12 mouse cellular contexts compared by ENCODE assay signal in the genomic region with DNA sequence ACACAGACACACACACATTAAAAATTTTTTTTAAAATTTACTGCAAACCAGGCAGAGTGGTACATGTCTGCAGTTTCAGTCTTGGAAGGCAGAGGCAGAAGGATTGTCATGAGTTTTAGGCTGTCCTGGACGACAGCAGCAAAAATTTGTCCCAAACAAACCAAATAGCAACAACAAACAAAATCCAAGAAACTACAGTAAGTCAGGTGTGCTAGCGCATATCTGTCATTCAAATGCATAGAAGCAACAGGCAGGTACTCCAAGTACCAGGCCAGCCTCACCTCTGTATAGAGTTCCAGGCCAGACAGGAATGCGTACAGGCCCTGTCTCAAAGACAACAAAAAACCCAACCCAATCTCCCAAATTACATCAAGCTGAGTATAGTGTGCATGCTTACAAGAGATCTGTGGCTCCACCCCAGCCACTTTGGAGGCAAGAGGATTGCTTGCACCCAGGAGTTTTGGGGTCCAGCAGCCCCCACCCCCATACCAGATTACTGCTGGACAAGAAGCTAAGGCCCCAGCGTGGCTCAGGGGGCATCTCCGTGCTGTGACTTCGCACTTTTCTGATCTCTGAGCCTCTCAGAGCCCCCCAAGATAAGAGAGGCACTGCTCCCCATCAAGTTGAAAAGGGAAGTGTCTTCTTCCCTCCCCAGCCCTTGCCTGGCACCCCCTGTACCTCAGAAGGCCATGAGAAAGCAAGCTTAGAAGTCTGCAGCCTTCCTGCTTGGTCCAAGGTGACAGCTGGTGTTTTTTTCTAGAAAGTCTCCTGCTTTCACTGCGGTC. TPM values are rescaled to one million over a fixed set of nuclear protein-coding genes. Genes with fewer than 3 reads are reported as not detected.
DNase-seq lines count a peak whose midpoint lies in the region; ATAC-seq and TF ChIP-seq lines count a peak whose summit lies in the region.
"Had no signal": no experiment of that assay in that cellular context is flagged by ENCODE, and none has a peak within 500 bp of the region (broad histone marks: within the 10 kb centered on the region; RNA-seq: fewer than 3 reads in every experiment).

No protein-coding gene starts in this region.

- peaks cover 30% of the 10 kb centered on the region for H3K4me1 ChIP-seq in lung, embryonic 15.5 days
- H3K4me1 ChIP-seq in limb, embryonic 15.5 days = peaks cover 39% of the 10 kb centered on the region

- no peaks in the 10 kb centered on the region for H3K27me3 ChIP-seq in lung, embryonic 15.5 days
- no peaks in the 10 kb centered on the region for H3K27me3 ChIP-seq in limb, embryonic 15.5 days
- H3K27me3 ChIP-seq: neural tube, embryonic 12.5 days had no signal

- intact Hi-C loops in gastrocnemius, adult 2 months (cut with DNase I) = no loop called here

- no peak for DNase-seq in gastrocnemius, adult 2 months
- no peak for DNase-seq in gastrocnemius, postnatal 4 days (ENCODE audit: low spot score in 2 of 2)
- DNase-seq in lung, postnatal 4 days = no peak
- DNase-seq in ZHBTc4 (ENCODE audit: low read depth, low spot score) = peak; percentile 60
- DNase-seq in frontal cortex, postnatal 25 days (ENCODE audit: low spot score in 2 of 2) = no peak
- no peak for DNase-seq in kidney, postnatal 14 days
- DNase-seq: adrenal gland, adult 2 months; cerebellum, postnatal 14 days had no signal

- peak overlapping the region; percentile 99 for H3K27ac ChIP-seq in gastrocnemius, adult 2 months
- H3K27ac ChIP-seq in lung, embryonic 15.5 days = peak overlapping the region; percentile 36; the same call in 1 of the 2 replicates
- H3K27ac ChIP-seq in limb, embryonic 15.5 days = peak overlapping the region; percentile 72
- H3K27ac ChIP-seq: neural tube, embryonic 12.5 days had no signal

- H3K4me3 ChIP-seq in gastrocnemius, adult 2 months = no peak overlapping the region
- H3K4me3 ChIP-seq in lung, embryonic 15.5 days = no peak overlapping the region
- H3K4me3 ChIP-seq in limb, embryonic 15.5 days = no peak overlapping the region
- H3K4me3 ChIP-seq: neural tube, embryonic 12.5 days had no signal

- peaks cover 41% of the 10 kb centered on the region for H3K36me3 ChIP-seq in lung, embryonic 15.5 days
- H3K36me3 ChIP-seq in limb, embryonic 15.5 days = peaks cover 68% of the 10 kb centered on the region

- H3K9me3 ChIP-seq in lung, embryonic 15.5 days = no peaks in the 10 kb centered on the region
- H3K9me3 ChIP-seq in limb, embryonic 15.5 days = no peaks in the 10 kb centered on the region
- H3K9me3 ChIP-seq: neural tube, embryonic 12.5 days had no signal

- no peak overlapping the region for H3K9ac ChIP-seq in lung, embryonic 15.5 days
- no peak overlapping the region for H3K9ac ChIP-seq in limb, embryonic 15.5 days
- H3K9ac ChIP-seq: lung, embryonic 14.5 days; neural tube, embryonic 12.5 days had no signal

- no peak for ATAC-seq in lung, embryonic 15.5 days (ENCODE audit: borderline replicate concordance, extremely low read depth, low FRiP score, low TSS enrichment)
- no peak for ATAC-seq in limb, embryonic 15.5 days (ENCODE audit: insufficient number of reproducible peaks, low FRiP score, low TSS enrichment, low read depth)

- no peak overlapping the region for H3K4me2 ChIP-seq in lung, embryonic 15.5 days
- H3K4me2 ChIP-seq in limb, embryonic 15.5 days = no peak overlapping the region
- H3K4me2 ChIP-seq: lung, embryonic 14.5 days; neural tube, embryonic 12.5 days had no signal

- TF ChIP-seq CTCF in gastrocnemius, adult 2 months (IDR thresholded peaks at IDR 0.05) = no peak

- 74% methylated on average over 7 of the region's 7 CpGs for whole genome bisulfite sequencing in lung, embryonic 15.5 days
- 78% methylated on average over 7 of the region's 7 CpGs for WGBS in limb, embryonic 15.5 days

RNA-seq across cellular contexts. Expression of gene Gapdh, which starts 6.3 kb away (rescaled TPM):
- total RNA-seq in gastrocnemius, adult 2 months (2021) = over 10,000 TPM in 1 of 2 experiments, 1,000 to 10,000 TPM in 1; 9,742 to 11,894 TPM
- total RNA-seq in gastrocnemius, postnatal 4 days (2021) = 1,000 to 10,000 TPM; 5,945 to 6,079 TPM
- 1,765 and 1,844 TPM in 2 replicates for polyA plus RNA-seq in lung, embryonic 15.5 days (2015; fragmentation: Nextera tagmentation; extraction: Ambion mirVana)
- polyA plus RNA-seq in limb, embryonic 15.5 days (2015; fragmentation: Nextera tagmentation; extraction: Ambion mirVana) = 1,547 and 1,728 TPM in 2 replicates

RNA-seq across cellular contexts. Expression of gene Iffo1, which starts 14.9 kb away (rescaled TPM):
- total RNA-seq in gastrocnemius, adult 2 months (2021) = 1 to 10 TPM; 7.8 to 9.4 TPM
- 100 to 1,000 TPM in 1 of 2 experiments, 10 to 100 TPM in 1; 90.6 to 108 TPM for total RNA-seq in gastrocnemius, postnatal 4 days (2021)
- 5.7 and 6.8 TPM in 2 replicates for polyA plus RNA-seq in lung, embryonic 15.5 days (2015; fragmentation: Nextera tagmentation; extraction: Ambion mirVana)
- 26.6 and 46.8 TPM in 2 replicates for polyA plus RNA-seq in limb, embryonic 15.5 days (2015; fragmentation: Nextera tagmentation; extraction: Ambion mirVana)

RNA-seq across cellular contexts. Expression of gene Nop2, which starts 28.3 kb away (rescaled TPM):
- total RNA-seq in gastrocnemius, adult 2 months (2021) = 10 to 100 TPM; 17.9 to 18.1 TPM
- total RNA-seq in gastrocnemius, postnatal 4 days (2021) = 10 to 100 TPM; 26.7 to 28.5 TPM
- polyA plus RNA-seq in lung, embryonic 15.5 days (2015; fragmentation: Nextera tagmentation; extraction: Ambion mirVana) = 56.5 and 58.8 TPM in 2 replicates
- 54.4 and 58.0 TPM in 2 replicates for polyA plus RNA-seq in limb, embryonic 15.5 days (2015; fragmentation: Nextera tagmentation; extraction: Ambion mirVana)

RNA-seq across cellular contexts. Expression of gene Ncapd2, which starts 31.5 kb away (rescaled TPM):
- 1 to 10 TPM; 6.5 to 9.8 TPM for total RNA-seq in gastrocnemius, adult 2 months (2021)
- 10 to 100 TPM; 66.1 to 68.8 TPM for total RNA-seq in gastrocnemius, postnatal 4 days (2021)
- 136 and 139 TPM in 2 replicates for polyA plus RNA-seq in lung, embryonic 15.5 days (2015; fragmentation: Nextera tagmentation; extraction: Ambion mirVana)
- polyA plus RNA-seq in limb, embryonic 15.5 days (2015; fragmentation: Nextera tagmentation; extraction: Ambion mirVana) = 86.4 and 87.0 TPM in 2 replicates

RNA-seq across cellular contexts. Expression of gene Mrpl51, which starts 31.6 kb away (rescaled TPM):
- total RNA-seq in gastrocnemius, adult 2 months (2021) = 100 to 1,000 TPM; 214 to 262 TPM
- 100 to 1,000 TPM; 206 to 218 TPM for total RNA-seq in gastrocnemius, postnatal 4 days (2021)
- 208 and 224 TPM in 2 replicates for polyA plus RNA-seq in lung, embryonic 15.5 days (2015; fragmentation: Nextera tagmentation; extraction: Ambion mirVana)
- 210 and 220 TPM in 2 replicates for polyA plus RNA-seq in limb, embryonic 15.5 days (2015; fragmentation: Nextera tagmentation; extraction: Ambion mirVana)

Comparison
In these comparisons a context has a peak if more than half of its experiments do, and no peak if none do; other contexts are left out.
1. RNA of gene Iffo1, which starts 14.9 kb away (total RNA-seq): 90.6 to 108 TPM in gastrocnemius, postnatal 4 days; 7.8 to 9.4 TPM in gastrocnemius, adult 2 months; every median in the first group is over 4 times any median in the second.
2. H3K27ac ChIP-seq: peak in every context shown above with its lines; median percentile 99 in gastrocnemius, adult 2 months; 72 in limb, embryonic 15.5 days; 36 in lung, embryonic 15.5 days.